Mouse (Mus musculus) ES-Bruce4 (cell line): ENCODE results near the gene Nmrk1. TPM values are rescaled to one million over a fixed set of nuclear protein-coding genes. Genes with fewer than 3 reads are reported as not detected.

ENCODE experiments used
- H3K27ac ChIP-seq: 2 replicates; pipeline ENCODE4 v1.5.1; 2012; ENCODE audit warnings: low read length, inconsistent platforms; ENCODE audit not compliant: insufficient read depth
- H3K27me3 ChIP-seq: 2 replicates; pipeline ENCODE4 v1.6.1; 2012; ENCODE audit warnings: mild to moderate bottlenecking, low read length, inconsistent platforms; ENCODE audit not compliant: control insufficient read depth, poor library complexity, insufficient read depth, severe bottlenecking
- H3K36me3 ChIP-seq: 2 replicates; pipeline ENCODE4 v1.6.1; 2012; ENCODE audit warnings: inconsistent platforms, mild to moderate bottlenecking, low read length, moderate library complexity; ENCODE audit not compliant: control insufficient read depth, poor library complexity, insufficient read depth, severe bottlenecking
- H3K4me1 ChIP-seq: one replicate; pipeline ENCODE4 v1.8.1; 2011; ENCODE audit warnings: low read length; ENCODE audit not compliant: control insufficient read depth, insufficient read depth
- H3K4me3 ChIP-seq: 2 replicates; pipeline ENCODE4 v1.5.1; 2011; ENCODE audit warnings: low read depth, mild to moderate bottlenecking, low read length
- H3K9ac ChIP-seq: 2 replicates; pipeline ENCODE4 v1.6.1; 2012; ENCODE audit warnings: low read depth, mild to moderate bottlenecking, inconsistent platforms; ENCODE audit not compliant: poor library complexity, severe bottlenecking
- H3K9me3 ChIP-seq: replicated peaks from 2 replicates; pipeline ENCODE4 v1.6.1; 2012; ENCODE audit warnings: mild to moderate bottlenecking, low read length, inconsistent platforms; ENCODE audit not compliant: control insufficient read depth, poor library complexity, insufficient read depth, severe bottlenecking
- CTCF ChIP-seq: IDR thresholded peaks from one replicate; pipeline ENCODE4 v1.8.1; 2011; ENCODE audit warnings: low read depth, low read length
- EP300 ChIP-seq: IDR thresholded peaks from 2 replicates; pipeline ENCODE4 v1.6.1; 2011; ENCODE audit warnings: low read depth, low read length; ENCODE audit not compliant: insufficient read depth
- POLR2A ChIP-seq: IDR thresholded peaks from one replicate; pipeline ENCODE4 v1.8.1; 2011; ENCODE audit warnings: low read length; ENCODE audit not compliant: insufficient read depth
- polyA plus RNA-seq: library from polyadenylated mRNA; stranded (reverse); fragments of >200 nt; gene quantifications from 2 replicates; pipeline ENCODE4 v1.2.4, GENCODE M21; 2011; ENCODE audit warnings: low read depth; ENCODE audit not compliant: missing spikeins, insufficient read depth, insufficient read length

Nmrk1 gene
- polyA plus RNA-seq, 1 experiment: 20.4 TPM

GRCm38 (mm10) chr19:18649955-18650354 is 18.2 kb downstream of the Nmrk1 start:
- H3K4me1 ChIP-seq: no peaks in the 10 kb centered on the region
- no peak for TF ChIP-seq CTCF
- TF ChIP-seq POLR2A: no peak
- TF ChIP-seq EP300: no peak
- H3K27me3 ChIP-seq: no peaks in the 10 kb centered on the region
- H3K9ac ChIP-seq: no peak overlapping the region
- no peaks in the 10 kb centered on the region for H3K9me3 ChIP-seq
- no peak overlapping the region for H3K27ac ChIP-seq
- peaks cover 4% of the 10 kb centered on the region; the same call in 1 of the 2 replicates for H3K36me3 ChIP-seq
- H3K4me3 ChIP-seq: no peak overlapping the region

- no peak overlapping the region for H3K4me3 ChIP-seq
- H3K9ac ChIP-seq: no peak overlapping the region
- H3K27me3 ChIP-seq: no peaks in the 10 kb centered on the region
- no peak overlapping the region for H3K27ac ChIP-seq
- TF ChIP-seq POLR2A: no peak
- no peak for TF ChIP-seq EP300
- no peak for TF ChIP-seq CTCF
- peaks cover 4% of the 10 kb centered on the region; the same call in 1 of the 2 replicates for H3K36me3 ChIP-seq
- H3K9me3 ChIP-seq: no peaks in the 10 kb centered on the region
- no peaks in the 10 kb centered on the region for H3K4me1 ChIP-seq
Observed at GRCm38 (mm10) chr19:18650473-18650872, 18.7 kb downstream of the Nmrk1 start.

- Histone ChIP-seq H3K9me3 (no peaks in the 10 kb centered on the region), H3K4me1 (no peaks in the 10 kb centered on the region), H3K4me3 (no peak overlapping the region), H3K27me3 (no peaks in the 10 kb centered on the region), H3K9ac (no peak overlapping the region), H3K36me3 (no peaks in the 10 kb centered on the region), H3K27ac (no peak overlapping the region)
- TF ChIP-seq EP300 (no peak), POLR2A (no peak), CTCF (no peak)
Observed at GRCm38 (mm10) chr19:18652592-18652991, 20.8 kb downstream of the Nmrk1 start.

GRCm38 (mm10) chr19:18653058-18653457 is 21.3 kb downstream of the Nmrk1 start:
- Histone ChIP-seq H3K9me3 (no peaks in the 10 kb centered on the region), H3K36me3 (no peaks in the 10 kb centered on the region), H3K27me3 (no peaks in the 10 kb centered on the region), H3K27ac (no peak overlapping the region), H3K4me3 (no peak overlapping the region), H3K4me1 (no peaks in the 10 kb centered on the region), H3K9ac (no peak overlapping the region)
- no peak for TF ChIP-seq EP300
- TF ChIP-seq POLR2A: no peak
- no peak for TF ChIP-seq CTCF

- Histone ChIP-seq H3K4me3 (no peak overlapping the region), H3K27me3 (no peaks in the 10 kb centered on the region), H3K9me3 (no peaks in the 10 kb centered on the region), H3K9ac (no peak overlapping the region), H3K4me1 (no peaks in the 10 kb centered on the region), H3K36me3 (no peaks in the 10 kb centered on the region), H3K27ac (no peak overlapping the region)
- TF ChIP-seq EP300 (no peak), POLR2A (no peak)
Observed at GRCm38 (mm10) chr19:18654330-18654729, 22.6 kb downstream of the Nmrk1 start.

GRCm38 (mm10) chr19:18654984-18655383 is 23.2 kb downstream of the Nmrk1 start:
- H3K36me3 ChIP-seq: no peaks in the 10 kb centered on the region
- no peak overlapping the region for H3K9ac ChIP-seq
- no peaks in the 10 kb centered on the region for H3K4me1 ChIP-seq
- no peak overlapping the region for H3K4me3 ChIP-seq
- no peak for TF ChIP-seq POLR2A
- TF ChIP-seq CTCF: no peak
- TF ChIP-seq EP300: no peak
- no peaks in the 10 kb centered on the region for H3K27me3 ChIP-seq
- H3K9me3 ChIP-seq: no peaks in the 10 kb centered on the region
- no peak overlapping the region for H3K27ac ChIP-seq
